Mouse (Mus musculus): ENCODE results near the gene Agtr1a. TPM values are rescaled to one million over a fixed set of nuclear protein-coding genes. Genes with fewer than 3 reads are reported as not detected.

Agtr1a gene
- polyA plus RNA-seq, 1 experiment from 2014 or later = 4.4 TPM

DNA sequence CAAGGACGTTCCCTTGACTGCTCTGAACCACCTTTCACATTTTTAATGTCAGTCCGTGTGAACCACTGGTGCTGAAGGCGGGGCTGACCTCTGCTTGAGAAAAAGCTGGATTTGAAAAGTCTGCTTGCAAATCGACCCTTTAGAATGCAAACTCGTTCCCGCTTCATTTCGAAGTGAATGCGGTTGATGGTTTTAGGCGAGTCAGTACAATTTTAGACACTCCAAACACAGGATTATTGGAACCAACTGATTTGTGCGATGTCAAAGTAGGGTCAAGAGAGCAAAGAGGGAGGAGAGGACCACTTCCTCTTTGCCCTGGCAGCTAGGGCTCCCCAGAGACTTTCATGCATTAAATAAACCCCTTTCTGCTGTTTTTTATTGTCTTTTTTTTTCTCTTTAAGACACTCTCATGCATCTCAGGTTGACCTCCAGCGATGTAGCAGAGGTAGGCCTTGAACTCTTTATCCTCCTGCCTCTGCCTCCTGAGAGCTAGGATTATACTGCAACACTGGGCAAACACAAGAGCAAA is 27.9 kb downstream of the Agtr1a start:
- no peaks in the 10 kb centered on the region for H3K9me3 ChIP-seq
- H3K9ac ChIP-seq = no peak overlapping the region
- no peaks in the 10 kb centered on the region for H3K4me1 ChIP-seq
- WGBS = 71% methylated on average over 11 of the region's 11 CpGs
- ATAC-seq (ENCODE audit: insufficient read depth, low FRiP score, low read depth) = no peak
- no peak overlapping the region for H3K27ac ChIP-seq
- H3K4me3 ChIP-seq (replicated peaks) = no peak overlapping the region
- no peaks in the 10 kb centered on the region for H3K27me3 ChIP-seq (replicated peaks)
- no peak overlapping the region for H3K4me2 ChIP-seq
- no peaks in the 10 kb centered on the region for H3K36me3 ChIP-seq

DNA sequence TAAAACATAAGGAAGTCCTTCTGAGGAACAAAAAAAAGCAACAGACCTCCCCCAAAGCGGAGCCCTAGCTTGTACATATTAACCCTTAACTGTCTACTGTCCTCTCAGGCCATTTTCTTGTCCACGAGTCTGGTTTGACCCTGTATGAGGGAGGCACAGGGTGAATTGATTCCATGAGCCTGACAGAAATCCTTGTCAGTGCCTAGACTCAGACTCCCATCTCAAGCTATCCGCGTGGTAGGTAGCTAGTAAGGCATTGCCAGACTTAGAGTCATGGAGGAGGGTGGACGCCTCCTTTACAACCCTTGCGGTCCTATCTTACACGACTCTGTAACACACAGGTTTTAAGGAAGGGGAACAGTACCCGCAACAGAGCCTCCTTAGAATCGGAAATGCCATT is 28.5 kb downstream of the Agtr1a start:
- WGBS = 72% methylated on average over 9 of the region's 9 CpGs
- no peak for ATAC-seq (ENCODE audit: insufficient read depth, low FRiP score, low read depth)

DNA sequence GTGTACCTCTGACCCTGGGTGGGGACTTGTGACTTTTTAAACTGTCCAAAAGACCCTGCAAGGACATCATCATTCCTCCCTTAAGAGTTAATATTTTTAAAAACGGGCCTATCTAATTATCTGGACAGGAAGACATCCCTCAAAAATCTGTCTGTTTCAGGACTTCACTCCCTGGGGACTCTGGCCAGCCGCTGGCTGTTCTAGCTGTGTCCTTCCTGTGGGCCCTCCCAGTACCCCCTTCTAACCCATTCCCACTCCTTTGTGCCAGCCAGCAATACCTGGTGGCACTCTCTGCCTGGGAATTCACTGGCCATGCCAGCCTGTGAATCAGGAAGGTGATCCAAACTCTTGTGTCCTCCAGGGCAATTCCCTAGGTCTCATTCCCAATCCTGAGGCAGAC is 29.1 kb downstream of the Agtr1a start:
- Histone ChIP-seq H3K27me3 (replicated peaks) (no peaks in the 10 kb centered on the region), H3K4me1 (no peaks in the 10 kb centered on the region), H3K27ac (no peak overlapping the region), H3K9ac (no peak overlapping the region), H3K4me3 (replicated peaks) (no peak overlapping the region), H3K9me3 (no peaks in the 10 kb centered on the region), H3K36me3 (no peaks in the 10 kb centered on the region), H3K4me2 (no peak overlapping the region)
- ATAC-seq (ENCODE audit: insufficient read depth, low FRiP score, low read depth) = no peak
- WGBS = 50% methylated on average over 2 of the region's 2 CpGs

More for the DNA sequence above, 28.5 kb downstream of the Agtr1a start:
- H3K27me3 ChIP-seq (replicated peaks) = no peaks in the 10 kb centered on the region
- no peak overlapping the region for H3K9ac ChIP-seq
- no peak overlapping the region for H3K27ac ChIP-seq
- H3K9me3 ChIP-seq = no peaks in the 10 kb centered on the region
- no peak overlapping the region for H3K4me2 ChIP-seq
- H3K4me1 ChIP-seq = no peaks in the 10 kb centered on the region
- no peak overlapping the region for H3K4me3 ChIP-seq (replicated peaks)
- no peaks in the 10 kb centered on the region for H3K36me3 ChIP-seq

DNA sequence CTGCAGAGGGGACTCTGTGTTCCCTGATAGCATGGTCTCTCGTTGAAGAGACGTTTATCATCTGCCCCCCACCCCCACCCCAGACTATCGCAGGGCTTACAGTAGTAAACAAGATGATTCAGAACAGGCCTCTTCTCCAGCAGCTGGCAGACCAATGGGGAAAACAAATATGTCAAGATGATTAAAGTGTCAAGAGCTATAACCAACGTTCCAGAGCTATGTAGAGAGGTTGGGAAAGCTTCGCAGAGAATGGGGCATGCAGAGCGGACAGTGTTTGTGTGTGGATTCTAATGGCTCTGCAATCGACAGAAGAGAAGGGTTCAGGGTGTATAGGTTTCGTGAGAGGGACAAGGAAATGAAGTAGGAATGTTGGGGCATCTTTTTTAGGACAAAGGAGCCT is 31.9 kb downstream of the Agtr1a start:
- no peak overlapping the region for H3K27ac ChIP-seq
- no peaks in the 10 kb centered on the region for H3K27me3 ChIP-seq (replicated peaks)
- no peaks in the 10 kb centered on the region for H3K9me3 ChIP-seq
- H3K4me2 ChIP-seq = no peak overlapping the region
- H3K4me3 ChIP-seq (replicated peaks) = no peak overlapping the region
- no peaks in the 10 kb centered on the region for H3K36me3 ChIP-seq
- H3K4me1 ChIP-seq = no peaks in the 10 kb centered on the region
- WGBS = 29% methylated on average over 8 of the region's 8 CpGs
- no peak for ATAC-seq (ENCODE audit: insufficient read depth, low FRiP score, low read depth)
- H3K9ac ChIP-seq = no peak overlapping the region

DNA sequence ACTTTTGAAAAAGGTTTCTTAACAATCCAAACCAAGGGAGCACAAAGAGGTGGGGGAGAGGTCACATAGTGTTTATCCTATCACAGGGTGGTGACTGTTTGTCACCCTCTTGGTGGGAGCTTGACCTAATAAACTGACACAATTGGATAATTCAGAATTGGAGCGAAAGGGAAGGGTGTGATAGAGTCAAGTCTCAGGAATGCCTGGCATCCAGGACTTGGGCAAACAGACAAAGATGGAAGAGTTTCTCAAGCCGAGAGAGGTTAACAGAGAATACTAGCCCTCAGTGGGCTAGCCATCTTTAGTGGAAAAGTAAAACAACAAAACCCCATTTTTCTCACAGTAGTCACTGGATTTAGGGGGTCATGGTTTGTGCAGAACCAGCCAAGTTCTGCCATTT is 32.5 kb downstream of the Agtr1a start:
- Histone ChIP-seq H3K36me3 (no peaks in the 10 kb centered on the region), H3K4me1 (no peaks in the 10 kb centered on the region), H3K4me3 (replicated peaks) (no peak overlapping the region), H3K4me2 (no peak overlapping the region), H3K9ac (no peak overlapping the region), H3K27ac (no peak overlapping the region), H3K27me3 (replicated peaks) (no peaks in the 10 kb centered on the region), H3K9me3 (no peaks in the 10 kb centered on the region)
- 45% methylated on average over 2 of the region's 2 CpGs for WGBS
- ATAC-seq (ENCODE audit: insufficient read depth, low FRiP score, low read depth) = no peak

DNA sequence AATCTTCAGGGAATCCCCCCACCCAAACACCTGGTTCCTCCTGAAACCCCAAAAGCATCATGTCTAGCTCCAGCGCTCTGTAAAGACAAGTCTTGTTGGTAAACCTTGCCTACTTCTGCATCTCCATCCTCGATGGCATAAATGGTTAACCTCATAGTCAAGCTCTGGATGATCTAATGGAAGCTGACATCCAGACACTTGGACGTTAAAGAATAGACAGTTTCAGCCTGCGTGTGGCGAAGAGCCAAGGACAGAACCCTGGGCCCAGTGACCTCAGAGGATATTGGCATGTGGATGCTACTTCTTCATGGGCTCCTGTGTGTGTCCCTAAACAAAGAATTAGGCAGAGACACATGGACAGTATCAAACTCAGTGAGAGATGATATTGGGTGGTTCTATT is 42.6 kb downstream of the Agtr1a start:
- Histone ChIP-seq H3K9me3 (no peaks in the 10 kb centered on the region), H3K4me2 (no peak overlapping the region), H3K4me1 (no peaks in the 10 kb centered on the region), H3K9ac (no peak overlapping the region), H3K27me3 (replicated peaks) (no peaks in the 10 kb centered on the region), H3K27ac (no peak overlapping the region), H3K36me3 (no peaks in the 10 kb centered on the region), H3K4me3 (replicated peaks) (no peak overlapping the region)
- WGBS = 89% methylated on average over 5 of the region's 5 CpGs
- no peak for ATAC-seq (ENCODE audit: insufficient read depth, low FRiP score, low read depth)

DNA sequence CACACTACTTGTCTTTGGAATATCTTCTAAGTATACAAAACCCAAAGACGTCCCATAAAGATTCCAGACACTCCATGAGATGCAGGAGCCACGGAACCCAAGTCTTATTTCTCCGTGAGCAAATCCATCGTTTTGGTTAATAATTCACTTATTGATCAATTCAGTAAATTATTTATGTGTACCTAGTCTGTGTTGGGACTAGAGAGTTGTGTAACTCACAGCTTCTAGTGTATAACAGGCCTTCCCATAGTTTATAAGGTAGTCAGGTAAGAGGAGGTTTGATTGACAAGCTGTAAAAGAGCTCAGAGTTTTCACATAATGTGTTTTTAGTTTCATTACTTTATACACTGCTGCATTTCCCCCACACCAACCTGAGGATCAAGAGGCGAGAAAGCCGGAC is 48.9 kb downstream of the Agtr1a start:
- ATAC-seq (ENCODE audit: insufficient read depth, low FRiP score, low read depth) = no peak
- H3K9me3 ChIP-seq = no peaks in the 10 kb centered on the region
- H3K27ac ChIP-seq = no peak overlapping the region
- H3K4me1 ChIP-seq = no peaks in the 10 kb centered on the region
- WGBS = 69% methylated on average over 6 of the region's 6 CpGs
- no peak overlapping the region for H3K9ac ChIP-seq
- H3K36me3 ChIP-seq = no peaks in the 10 kb centered on the region
- no peak overlapping the region for H3K4me2 ChIP-seq
- no peaks in the 10 kb centered on the region for H3K27me3 ChIP-seq (replicated peaks)
- no peak overlapping the region for H3K4me3 ChIP-seq (replicated peaks)

DNA sequence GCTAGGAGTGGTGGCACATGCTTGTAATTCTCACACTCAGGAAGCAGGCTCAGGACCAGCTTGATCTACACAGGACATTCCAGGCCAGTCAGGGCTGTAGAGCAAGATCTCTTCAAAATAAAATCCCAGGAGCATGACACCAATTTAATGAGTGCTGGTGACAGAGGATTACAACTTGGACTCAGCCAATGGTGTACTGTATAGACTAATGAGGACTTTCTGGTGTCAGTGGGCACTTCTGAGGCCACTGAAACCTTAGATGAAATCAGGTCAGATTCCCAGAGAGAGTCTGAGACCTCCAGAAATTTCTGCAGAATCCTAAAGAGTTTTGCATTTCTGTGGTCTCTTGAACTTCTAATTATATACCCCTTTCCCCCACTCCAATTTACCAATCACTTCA is 57.9 kb downstream of the Agtr1a start:
- Histone ChIP-seq H3K4me3 (replicated peaks) (no peak overlapping the region), H3K4me2 (no peak overlapping the region), H3K27ac (no peak overlapping the region), H3K9me3 (no peaks in the 10 kb centered on the region), H3K9ac (no peak overlapping the region), H3K27me3 (replicated peaks) (no peaks in the 10 kb centered on the region), H3K4me1 (no peaks in the 10 kb centered on the region), H3K36me3 (no peaks in the 10 kb centered on the region)
- ATAC-seq (ENCODE audit: insufficient read depth, low FRiP score, low read depth) = no peak

DNA sequence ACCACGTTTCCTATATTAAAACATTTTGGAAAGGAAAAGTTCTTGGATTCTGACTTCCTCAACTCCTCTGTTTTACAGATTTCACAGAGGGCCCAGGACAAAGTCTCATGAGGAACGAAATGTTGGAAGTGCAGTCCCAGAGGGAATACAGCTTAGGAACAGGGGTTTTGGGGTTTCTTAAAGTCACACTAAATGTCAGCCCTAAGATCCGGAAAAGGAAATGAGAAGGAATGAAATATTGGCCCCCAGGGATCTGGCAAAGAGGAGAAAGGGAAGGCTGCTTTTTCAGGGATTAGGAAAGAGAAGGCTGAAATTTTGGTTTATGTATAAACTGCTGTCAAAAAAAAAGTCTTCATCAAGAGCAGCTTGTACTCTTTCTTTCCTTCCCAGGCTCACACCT is 60.2 kb downstream of the Agtr1a start:
- WGBS = 53% methylated on average over 3 of the region's 3 CpGs
- H3K9ac ChIP-seq = no peak overlapping the region
- H3K27me3 ChIP-seq (replicated peaks) = no peaks in the 10 kb centered on the region
- no peaks in the 10 kb centered on the region for H3K36me3 ChIP-seq
- no peak overlapping the region for H3K27ac ChIP-seq
- H3K4me1 ChIP-seq = no peaks in the 10 kb centered on the region
- H3K4me3 ChIP-seq (replicated peaks) = no peak overlapping the region
- H3K9me3 ChIP-seq = no peaks in the 10 kb centered on the region
- no peak for ATAC-seq (ENCODE audit: insufficient read depth, low FRiP score, low read depth)
- no peak overlapping the region for H3K4me2 ChIP-seq

DNA sequence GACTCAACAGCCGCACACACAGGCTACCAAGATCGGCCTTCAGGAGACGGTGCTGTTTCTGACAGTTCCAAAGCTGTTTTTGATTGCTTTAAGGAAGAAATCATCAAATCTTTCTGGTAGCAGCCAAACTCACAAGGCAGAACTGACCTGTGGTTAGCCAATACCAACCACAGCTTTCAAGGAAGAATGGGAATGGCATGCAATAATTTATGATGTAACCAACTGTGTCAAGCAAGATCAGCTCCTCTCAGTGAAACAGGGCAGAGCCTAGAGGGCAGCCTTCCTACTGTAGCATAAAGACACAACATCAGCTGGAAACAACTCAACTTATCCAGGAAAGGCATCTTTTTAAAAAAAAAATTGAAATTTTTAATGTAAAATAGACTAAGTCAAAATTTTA is 62.6 kb downstream of the Agtr1a start:
- Histone ChIP-seq H3K4me3 (replicated peaks) (no peak overlapping the region), H3K27ac (no peak overlapping the region), H3K36me3 (no peaks in the 10 kb centered on the region), H3K27me3 (replicated peaks) (no peaks in the 10 kb centered on the region), H3K9ac (no peak overlapping the region), H3K9me3 (no peaks in the 10 kb centered on the region), H3K4me2 (no peak overlapping the region), H3K4me1 (no peaks in the 10 kb centered on the region)
- 85% methylated on average over 3 of the region's 3 CpGs for WGBS
- no peak for ATAC-seq (ENCODE audit: insufficient read depth, low FRiP score, low read depth)

DNA sequence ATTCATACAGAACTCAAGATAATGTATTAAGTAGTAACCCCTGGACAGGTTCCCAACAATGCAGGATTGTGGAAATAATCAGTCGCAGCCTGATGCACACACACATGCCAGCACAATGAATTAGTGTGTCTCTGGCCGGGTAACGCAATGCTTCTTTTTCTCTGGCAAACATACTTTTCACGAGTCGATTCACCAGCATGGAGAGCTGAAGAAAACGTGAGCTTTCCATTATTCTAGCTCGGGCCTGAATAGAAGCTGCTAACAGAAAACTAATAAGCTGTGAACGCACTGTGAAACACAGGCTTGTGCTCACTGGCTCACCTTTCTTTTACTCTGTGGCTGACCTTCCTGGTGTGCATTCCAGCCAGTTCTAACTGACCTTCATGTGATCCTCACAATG is 64.4 kb downstream of the Agtr1a start:
- no peak overlapping the region for H3K27ac ChIP-seq
- H3K27me3 ChIP-seq (replicated peaks) = no peaks in the 10 kb centered on the region
- WGBS = 70% methylated on average over 8 of the region's 8 CpGs
- no peaks in the 10 kb centered on the region for H3K4me1 ChIP-seq
- H3K4me3 ChIP-seq (replicated peaks) = no peak overlapping the region
- no peak overlapping the region for H3K9ac ChIP-seq
- no peaks in the 10 kb centered on the region for H3K9me3 ChIP-seq
- H3K4me2 ChIP-seq = no peak overlapping the region
- ATAC-seq (ENCODE audit: insufficient read depth, low FRiP score, low read depth) = no peak
- no peaks in the 10 kb centered on the region for H3K36me3 ChIP-seq

DNA sequence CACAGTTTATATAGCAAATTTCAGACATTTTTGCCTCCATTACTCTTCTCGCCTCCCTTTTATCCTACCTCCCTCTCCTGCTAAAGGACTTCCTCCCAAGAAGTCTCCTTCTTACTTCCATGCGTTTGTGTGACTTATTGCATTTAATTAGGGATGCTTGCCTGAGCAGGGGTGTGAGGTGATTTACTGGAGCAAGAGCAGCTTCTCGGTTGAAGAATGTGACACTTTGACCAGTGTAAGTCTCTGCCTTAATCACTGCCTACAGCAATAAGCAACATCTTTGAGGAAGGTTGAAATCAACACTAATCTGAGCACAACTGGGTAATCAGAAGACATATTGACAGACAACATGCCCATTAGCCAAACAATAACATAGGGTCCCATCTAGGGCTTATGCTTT is 67.6 kb downstream of the Agtr1a start:
- Histone ChIP-seq H3K27me3 (replicated peaks) (no peaks in the 10 kb centered on the region), H3K9me3 (no peaks in the 10 kb centered on the region), H3K4me1 (no peaks in the 10 kb centered on the region), H3K36me3 (no peaks in the 10 kb centered on the region), H3K4me3 (replicated peaks) (no peak overlapping the region), H3K4me2 (no peak overlapping the region), H3K27ac (no peak overlapping the region), H3K9ac (no peak overlapping the region)
- no peak for ATAC-seq (ENCODE audit: insufficient read depth, low FRiP score, low read depth)
- 62% methylated on average over 3 of the region's 3 CpGs for WGBS

DNA sequence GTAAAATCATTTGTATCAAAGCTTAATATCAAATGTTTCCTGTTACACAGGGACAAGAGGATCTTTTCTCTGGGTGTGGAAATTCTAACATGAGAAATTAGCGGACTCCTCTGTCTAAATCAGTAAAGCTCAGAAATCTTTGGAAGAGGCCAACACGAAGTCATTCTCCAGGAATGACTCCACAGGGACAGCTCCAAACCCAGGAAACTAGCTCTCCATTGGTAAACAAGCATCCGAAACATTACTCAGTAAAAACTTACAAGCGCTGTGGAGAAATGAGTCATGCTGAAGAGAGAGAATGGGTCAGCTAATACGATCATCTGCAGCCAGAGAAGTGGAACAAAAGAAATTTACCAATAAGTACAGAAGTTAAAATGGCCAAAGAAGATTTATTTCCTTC is 82.4 kb downstream of the Agtr1a start:
- no peak overlapping the region for H3K4me2 ChIP-seq
- H3K27me3 ChIP-seq (replicated peaks) = no peaks in the 10 kb centered on the region
- ATAC-seq (ENCODE audit: insufficient read depth, low FRiP score, low read depth) = no peak
- H3K9ac ChIP-seq = no peak overlapping the region
- H3K36me3 ChIP-seq = no peaks in the 10 kb centered on the region
- no peak overlapping the region for H3K4me3 ChIP-seq (replicated peaks)
- no peak overlapping the region for H3K27ac ChIP-seq
- no peaks in the 10 kb centered on the region for H3K4me1 ChIP-seq
- no peaks in the 10 kb centered on the region for H3K9me3 ChIP-seq
- WGBS = 77% methylated on average over 5 of the region's 5 CpGs
